Mouse (Mus musculus) T-helper 2 cell (primary cell): ENCODE results near the gene Maml2.

Source experiments
- in situ Hi-C: fragments of 300-600 bp; cut with MboI, MseI; formaldehyde crosslinking; loops from one replicate; pipeline ENCODE4 v1.15.1; 2025; ENCODE audit warnings: high pct_unique_total_duplicates

The Maml2 gene

DNA sequence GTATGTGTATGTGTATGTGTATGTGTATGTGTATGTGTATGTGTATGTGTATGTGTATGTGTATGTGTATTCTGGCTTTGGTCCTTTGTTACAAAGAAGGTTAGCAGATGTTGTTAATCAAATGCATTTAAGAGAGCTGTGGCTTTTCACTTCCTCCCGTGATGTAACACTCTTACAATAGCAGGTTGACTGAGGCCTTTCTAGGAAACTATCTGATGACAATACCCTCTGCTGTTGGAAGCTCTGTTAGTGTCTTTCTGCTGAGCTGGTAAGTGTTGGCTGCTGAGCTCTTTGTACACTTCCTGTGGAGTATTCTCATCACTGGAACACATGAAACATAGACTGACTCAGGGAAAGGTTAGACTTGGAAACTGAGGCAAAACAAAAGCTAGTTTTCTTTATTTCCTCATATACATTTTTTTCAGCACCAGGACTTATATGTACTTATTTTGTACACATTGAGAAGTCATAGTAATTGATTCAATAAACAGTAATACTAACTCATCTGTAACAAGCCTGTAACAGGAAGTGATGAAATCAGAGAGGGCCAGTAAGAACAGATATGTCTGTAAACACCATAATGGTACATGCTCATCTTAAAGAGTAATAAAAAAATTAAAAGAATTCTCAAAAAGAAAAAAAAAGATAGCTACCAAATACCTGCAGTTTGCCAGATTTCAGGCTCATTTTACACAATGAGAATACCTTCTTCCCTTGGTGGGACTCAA lies 145.9 kb downstream of the Maml2 start:
- in situ Hi-C loops, result no loop called here

GRCm38 (mm10) chr9:13446236-13446635 lies 148.5 kb downstream of the Maml2 start:
- in situ Hi-C loops, result loop anchor here (5.0 kb wide), 1 partner anchor 201 kb away; no protein-coding TSS in a partner anchor

DNA sequence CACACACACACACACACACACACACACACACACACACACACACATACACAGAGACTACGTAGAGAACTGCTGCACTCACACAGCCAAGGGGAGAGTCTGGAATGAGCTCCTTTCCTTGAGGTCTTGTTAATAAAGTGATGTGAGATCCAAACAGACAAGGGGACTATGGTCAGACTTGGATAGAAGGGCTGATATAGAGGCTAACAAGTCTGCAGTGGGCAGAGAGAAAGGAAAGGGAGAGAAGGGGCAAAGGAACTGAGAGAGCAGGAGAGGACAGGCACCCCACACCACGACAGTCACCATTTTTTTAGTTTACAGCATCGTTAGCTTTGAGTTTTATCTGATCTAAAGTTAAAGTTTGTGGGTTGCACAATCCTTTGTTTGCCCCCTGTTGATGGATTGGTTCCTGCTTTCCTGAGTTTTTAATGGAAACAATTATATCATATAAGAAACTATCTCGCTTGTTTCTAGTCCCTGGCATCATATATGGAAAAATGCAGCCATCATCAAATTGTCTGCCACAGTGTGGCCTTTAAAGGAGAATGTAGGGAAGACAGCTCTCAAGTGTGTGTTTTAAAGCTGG lies 149.0 kb downstream of the Maml2 start, which contains the start of gene Gm17571:
Gm17571 (minus strand) TSS at position 51 of the 583 bp plus-strand sequence.
- in situ Hi-C loops, result loop anchor here (5.0 kb wide), 1 partner anchor 201 kb away; no protein-coding TSS in a partner anchor

GRCm38 (mm10) chr9:13448716-13449115 lies 151.0 kb downstream of the Maml2 start:
- in situ Hi-C loops, result loop anchor here (5.0 kb wide), 1 partner anchor 199 kb away; no protein-coding TSS in a partner anchor

GRCm38 (mm10) chr9:13454651-13455123 lies 156.9 kb downstream of the Maml2 start:
- in situ Hi-C loops, result no loop called here

DNA sequence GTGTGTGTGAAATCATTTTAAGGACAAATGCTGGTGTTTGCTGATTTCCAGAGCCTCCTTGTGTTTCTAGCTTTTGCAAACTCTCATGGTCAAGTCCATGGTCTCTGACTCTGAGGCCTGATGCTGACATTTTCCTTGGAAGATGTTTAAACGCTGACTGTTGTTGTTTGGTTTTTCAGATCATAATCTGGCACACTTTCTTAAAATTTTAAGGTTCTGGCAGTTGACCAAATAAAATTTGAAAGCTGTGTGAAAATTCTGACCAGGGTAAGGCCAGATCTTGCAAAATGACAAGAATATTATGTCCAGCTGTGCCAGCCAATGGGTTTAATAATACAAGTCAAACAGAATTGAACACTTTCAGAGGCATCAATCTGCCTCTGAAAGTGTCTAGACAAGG lies 157.5 kb downstream of the Maml2 start:
- in situ Hi-C loops, result no loop called here

GRCm38 (mm10) chr9:13457774-13458173 lies 160.0 kb downstream of the Maml2 start:
- in situ Hi-C loops, result no loop called here

- in situ Hi-C loops, result no loop called here
Observed at GRCm38 (mm10) chr9:13459371-13459770, 161.6 kb downstream of the Maml2 start.

GRCm38 (mm10) chr9:13460012-13460411 lies 162.3 kb downstream of the Maml2 start:
- in situ Hi-C loops, result no loop called here

DNA sequence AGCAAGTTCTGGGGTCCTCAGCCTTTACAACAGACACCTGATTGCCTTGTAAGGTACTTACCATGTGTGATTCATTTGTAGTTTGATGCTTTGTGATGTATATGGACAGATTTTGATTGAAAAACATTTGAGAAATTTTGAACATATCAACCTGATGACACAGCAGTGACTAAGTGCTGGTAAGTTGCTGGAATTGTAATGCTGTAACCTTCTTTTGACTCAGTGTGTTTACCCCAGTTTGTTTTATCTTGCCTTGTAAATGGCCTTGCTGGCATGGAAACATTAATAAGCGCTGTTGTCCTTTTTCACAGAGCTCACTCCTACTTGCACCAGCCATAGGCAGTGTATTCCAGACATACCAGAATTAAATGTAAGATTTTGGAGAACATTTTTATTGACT lies 163.2 kb downstream of the Maml2 start:
- in situ Hi-C loops, result no loop called here

- in situ Hi-C loops, result no loop called here
Observed at GRCm38 (mm10) chr9:13465358-13466020, 167.7 kb downstream of the Maml2 start.

- in situ Hi-C loops, result no loop called here
Observed at GRCm38 (mm10) chr9:13466351-13466750, 168.6 kb downstream of the Maml2 start.

GRCm38 (mm10) chr9:13466816-13467215 lies 169.1 kb downstream of the Maml2 start:
- in situ Hi-C loops, result no loop called here

- in situ Hi-C loops, result no loop called here
Observed at GRCm38 (mm10) chr9:13467745-13468144, 170.0 kb downstream of the Maml2 start.

DNA sequence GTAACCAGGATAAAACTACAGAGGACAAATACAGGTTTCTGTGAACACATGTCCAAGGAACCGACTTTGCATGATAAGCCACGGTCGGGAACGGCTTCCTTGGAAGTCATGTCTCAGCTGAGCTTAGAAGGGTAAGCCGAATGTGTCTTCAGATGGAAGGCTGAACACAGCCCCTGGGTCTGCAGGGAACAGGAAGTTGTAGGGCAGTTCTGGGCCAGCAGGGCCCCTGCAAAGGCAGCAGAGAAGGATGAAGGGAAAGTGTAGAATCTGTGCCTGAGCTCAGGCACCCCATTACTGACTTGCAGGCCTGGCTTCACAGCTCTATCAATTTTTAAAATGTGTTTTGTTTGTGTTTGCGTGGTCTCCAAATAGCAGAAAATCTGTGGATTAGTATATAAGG lies 171.0 kb downstream of the Maml2 start:
- in situ Hi-C loops, result no loop called here

GRCm38 (mm10) chr9:13470013-13470412 lies 172.3 kb downstream of the Maml2 start:
- in situ Hi-C loops, result no loop called here

GRCm38 (mm10) chr9:13474951-13475350 lies 177.2 kb downstream of the Maml2 start:
- in situ Hi-C loops, result no loop called here

- in situ Hi-C loops, result no loop called here
Observed at GRCm38 (mm10) chr9:13479275-13479674, 181.5 kb downstream of the Maml2 start.

- in situ Hi-C loops, result no loop called here
Observed at GRCm38 (mm10) chr9:13483199-13484068, 185.7 kb downstream of the Maml2 start.

DNA sequence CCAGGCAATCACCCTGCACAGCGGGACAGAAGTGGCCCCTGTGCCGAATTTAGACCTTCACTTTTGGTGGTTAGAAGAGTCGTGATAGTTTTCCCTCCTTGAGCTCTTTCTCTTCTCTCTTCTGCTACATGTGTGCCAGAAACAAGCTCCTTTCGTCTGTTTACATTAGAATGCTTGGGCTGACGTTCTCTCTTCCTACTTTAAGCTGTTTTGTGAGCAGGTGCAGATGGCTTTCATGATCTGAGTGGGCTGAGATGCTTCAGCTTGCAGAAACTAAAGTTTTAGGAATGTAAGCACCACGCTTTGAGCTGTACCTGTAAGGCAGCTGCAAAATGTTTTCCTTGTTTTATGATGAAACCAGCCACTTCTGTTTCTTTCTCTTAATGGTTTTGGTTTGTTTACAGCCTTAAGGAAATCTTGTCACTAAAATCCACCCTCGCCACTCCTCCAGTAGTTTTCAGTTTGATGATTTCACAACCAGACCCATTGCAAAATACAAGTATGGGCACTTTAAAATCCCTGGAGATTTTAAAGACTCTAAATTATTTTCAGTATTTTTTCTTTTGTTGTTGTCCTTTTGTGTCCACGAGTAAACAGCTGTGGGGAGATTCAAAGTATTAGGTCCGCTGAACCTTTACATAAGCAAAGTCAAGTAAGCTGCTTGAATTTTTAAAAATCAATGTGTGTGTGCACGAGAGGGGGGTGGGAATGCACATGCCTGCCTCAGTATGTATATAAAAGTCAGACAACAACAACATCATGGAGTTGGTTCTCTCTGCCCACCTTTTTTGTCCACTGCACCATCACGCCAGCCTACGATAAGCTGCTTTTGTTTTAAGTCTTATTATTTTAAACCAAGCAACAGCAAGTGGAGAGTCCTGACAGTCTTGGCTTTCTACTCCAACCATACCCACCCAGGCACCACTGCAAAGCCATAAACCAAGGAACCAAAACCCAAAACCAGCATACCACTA lies 186.8 kb downstream of the Maml2 start:
- in situ Hi-C loops, result no loop called here
